Mouse (Mus musculus): ENCODE measurements at regions not wholly inside any gene's neighbourhood (a gene's known extent, or its start where the extent isn't known, plus 50 kb on each side); places are given as distances from the start of the nearest gene placed in this dataset.
"Not testable (repeated sequence)": the region's sequence is repeated elsewhere in the genome, so short reads cannot be mapped to it uniquely, and the experiment has no call there.

DNA sequence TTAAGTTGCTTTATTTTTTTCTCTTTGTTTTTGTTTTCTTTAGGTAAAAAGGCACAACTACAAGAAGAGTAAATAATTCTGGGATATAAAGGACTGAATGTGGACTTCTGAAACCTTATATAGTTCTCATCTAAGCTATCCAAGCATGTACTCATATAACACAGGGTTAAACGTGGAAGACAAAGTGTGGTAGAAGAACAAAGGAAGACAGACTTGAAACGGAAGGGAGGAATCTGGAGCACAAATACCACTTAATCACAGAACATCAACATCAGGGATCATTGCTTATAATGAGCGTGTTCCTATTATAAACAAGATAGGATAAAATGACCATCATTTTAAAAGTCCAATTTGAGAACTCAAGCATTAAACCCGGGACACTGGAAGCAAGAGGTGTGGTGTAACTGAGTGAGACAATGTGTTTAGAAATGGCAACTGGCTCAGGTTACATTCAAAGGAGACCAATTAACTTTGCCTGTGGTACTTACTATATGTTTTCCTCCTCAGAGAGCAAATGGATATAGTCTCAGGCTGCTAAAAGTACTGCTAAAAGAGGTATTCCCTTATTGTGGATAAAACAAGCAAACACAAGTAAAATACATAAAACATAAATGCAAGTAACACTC lies 96.1 kb upstream of the Hdgfl1 start:
- no peak for DNase-seq

DNA sequence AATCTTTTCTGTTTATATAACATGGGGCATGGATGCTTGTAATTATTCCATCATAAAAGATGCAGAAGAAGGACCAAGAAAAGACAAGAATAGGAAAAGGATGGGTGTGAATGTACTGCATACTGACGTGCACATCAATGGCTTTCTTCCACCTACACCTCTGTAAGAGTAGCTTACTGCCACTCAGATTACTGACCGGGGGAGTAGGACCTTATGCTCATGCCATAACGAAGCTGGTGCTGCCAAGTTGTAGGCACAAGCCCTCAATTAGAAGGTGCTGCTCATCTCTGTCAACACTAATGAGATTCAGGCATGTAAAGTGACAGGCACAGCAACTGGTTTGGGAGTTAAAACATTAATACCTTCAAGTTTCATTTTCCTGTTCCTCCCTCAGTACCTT lies 97.8 kb upstream of the Hdgfl1 start:
- no peak for DNase-seq

DNA sequence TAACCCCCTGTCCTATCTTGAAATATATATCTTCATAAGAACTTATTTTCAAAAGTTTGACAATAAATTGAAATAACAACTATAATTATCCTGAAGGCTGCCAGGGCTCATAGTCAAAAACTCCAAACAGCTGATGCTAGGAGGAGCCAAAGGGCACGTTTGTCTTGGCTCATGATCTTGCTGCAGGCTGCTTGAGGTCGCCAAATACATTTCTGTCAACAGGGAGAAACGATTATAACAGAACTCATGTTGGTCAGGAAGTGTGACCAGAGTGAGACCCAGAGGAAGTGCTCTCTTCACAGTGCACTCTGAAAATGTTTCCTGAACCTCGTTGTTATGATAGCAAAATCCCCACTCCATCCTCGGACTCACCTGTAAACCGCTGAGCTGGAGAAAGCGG lies 140.9 kb upstream of the Prl start:
- DNase-seq, result peak; percentile 13 to 23

DNA sequence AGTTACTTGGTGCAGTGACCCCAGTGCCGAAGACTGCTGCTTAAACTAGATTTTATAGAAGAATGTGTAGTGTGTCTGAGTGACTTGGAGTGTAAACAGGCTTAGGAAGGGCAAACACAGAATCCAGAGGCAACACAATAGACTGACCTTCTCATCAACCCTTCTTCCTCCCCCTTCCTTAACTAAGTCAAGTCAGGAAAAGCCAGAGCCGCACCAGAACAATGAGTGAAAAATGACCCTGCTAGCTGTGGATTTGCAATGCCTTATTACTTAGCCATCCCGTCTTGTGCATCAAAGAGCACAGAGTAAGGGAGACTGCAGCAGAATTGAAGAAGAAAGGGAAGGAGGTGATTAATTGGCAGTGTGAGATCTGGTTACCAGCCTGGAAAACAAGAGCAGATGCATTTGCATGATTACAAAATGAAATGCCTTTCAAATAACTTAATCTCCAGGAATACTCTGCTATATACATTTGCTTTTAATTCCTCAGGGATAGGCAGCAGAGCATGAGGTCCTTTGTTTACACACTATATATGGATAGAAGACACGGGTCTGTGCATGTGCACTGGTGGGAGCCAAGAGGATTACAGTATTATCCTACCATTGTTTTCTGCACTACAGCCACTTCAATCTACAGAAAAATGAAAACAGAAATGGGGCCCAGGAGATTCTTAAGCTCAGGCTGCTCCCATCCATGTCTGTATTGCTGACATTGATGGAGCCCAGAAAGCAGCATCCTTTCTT lies 124.5 kb upstream of the Prl start:
- no peak for DNase-seq

DNA sequence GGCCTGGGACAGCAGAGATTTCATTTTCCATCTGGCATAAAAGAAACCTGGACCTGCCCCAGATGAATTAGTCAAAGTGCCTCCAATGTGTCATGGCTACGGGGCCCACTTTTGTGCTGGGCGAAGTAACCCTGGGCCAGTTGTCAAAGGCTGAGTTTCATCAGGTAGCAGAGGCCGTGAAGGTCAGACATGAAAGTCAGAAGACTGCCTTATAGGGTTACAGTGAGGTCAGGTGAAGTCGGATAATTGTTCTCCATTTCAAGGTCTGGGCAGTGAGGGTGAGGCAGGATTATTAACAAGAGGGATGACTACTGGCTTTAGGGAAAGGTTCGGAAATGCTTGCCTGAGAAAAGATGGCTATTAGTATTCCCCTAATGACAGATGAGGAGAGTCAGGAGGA lies 123.5 kb upstream of the Prl start:
- DNase-seq, result peak in 1 of 2 experiments; percentile 0

DNA sequence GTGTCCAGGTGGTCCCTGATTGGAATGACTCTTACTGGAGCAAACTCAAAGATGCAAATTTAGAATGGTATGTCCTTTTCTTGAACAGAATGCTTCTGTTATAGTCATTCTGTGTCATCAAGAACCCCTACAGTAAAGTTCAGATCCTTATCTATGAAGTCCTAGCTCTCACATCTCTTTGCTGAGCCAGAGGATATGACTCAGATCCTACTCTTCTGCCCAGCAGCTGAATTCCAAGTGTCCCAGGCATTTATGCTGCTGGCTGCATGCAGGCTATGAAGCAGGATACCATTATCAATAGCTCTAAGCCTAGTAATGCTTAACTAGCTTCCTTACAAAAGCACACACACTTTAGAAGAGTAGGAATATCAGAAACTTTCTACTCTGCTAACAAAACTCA lies 116.9 kb upstream of the Prl start:
- peak in 1 of 2 experiments; percentile 9 for DNase-seq

DNA sequence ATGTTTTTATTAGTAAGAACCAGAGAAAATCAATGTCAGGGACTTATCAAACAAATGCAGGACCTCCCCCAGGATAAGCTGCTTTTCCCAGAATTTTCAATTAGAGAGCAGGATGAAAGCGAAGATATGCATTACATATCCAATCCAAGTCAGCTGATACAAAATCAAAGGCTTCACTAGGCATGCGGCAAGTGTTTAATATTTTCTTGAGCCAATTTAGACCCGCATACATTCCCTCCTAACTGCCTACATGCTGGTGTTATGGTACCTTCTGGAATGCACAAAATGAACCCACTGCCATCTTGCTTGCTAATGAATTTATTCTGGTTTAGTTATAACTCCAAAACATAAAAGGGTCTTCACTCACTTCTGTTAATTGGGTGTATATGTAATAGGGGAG lies 112.9 kb upstream of the Prl start:
- DNase-seq, result no peak

DNA sequence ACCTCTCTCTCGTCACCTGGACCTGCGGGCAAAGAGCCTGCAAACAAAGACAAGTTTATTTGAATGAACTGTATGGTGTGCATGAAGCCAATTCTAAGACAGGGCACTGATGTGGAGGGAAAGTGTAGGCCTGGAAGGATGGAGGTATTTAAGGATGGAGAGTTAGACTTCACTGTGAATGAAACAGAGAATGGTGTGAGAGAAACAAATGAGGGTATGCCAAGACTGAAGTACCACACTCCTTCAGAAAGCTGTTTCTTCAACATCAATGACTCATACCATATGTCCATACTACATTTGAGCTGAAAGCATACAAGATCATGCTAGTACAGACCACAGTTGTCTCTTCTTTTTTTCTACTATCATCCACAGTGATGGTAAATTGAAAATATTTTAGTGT lies 105.9 kb upstream of the Prl start:
- no peak for DNase-seq

DNA sequence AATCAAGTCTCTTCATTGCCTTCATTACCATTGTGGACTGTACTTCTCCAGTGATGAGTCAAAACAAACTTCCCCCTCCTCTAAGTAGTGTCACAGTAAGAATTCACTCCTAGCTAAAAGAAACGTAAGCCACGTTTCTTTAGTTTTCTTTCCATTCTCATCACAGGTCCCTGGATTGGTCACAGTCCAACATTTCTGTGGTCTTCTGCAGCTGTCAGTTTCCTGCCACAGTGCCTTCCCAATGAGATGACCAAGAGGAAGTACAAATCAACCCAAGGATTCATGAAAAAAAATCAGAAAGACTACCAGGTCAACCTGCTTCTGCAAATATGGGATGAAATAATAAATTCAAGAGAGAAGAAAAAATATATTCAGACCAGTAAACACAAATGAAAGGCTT lies 103.5 kb upstream of the Prl start:
- DNase-seq, result no peak

DNA sequence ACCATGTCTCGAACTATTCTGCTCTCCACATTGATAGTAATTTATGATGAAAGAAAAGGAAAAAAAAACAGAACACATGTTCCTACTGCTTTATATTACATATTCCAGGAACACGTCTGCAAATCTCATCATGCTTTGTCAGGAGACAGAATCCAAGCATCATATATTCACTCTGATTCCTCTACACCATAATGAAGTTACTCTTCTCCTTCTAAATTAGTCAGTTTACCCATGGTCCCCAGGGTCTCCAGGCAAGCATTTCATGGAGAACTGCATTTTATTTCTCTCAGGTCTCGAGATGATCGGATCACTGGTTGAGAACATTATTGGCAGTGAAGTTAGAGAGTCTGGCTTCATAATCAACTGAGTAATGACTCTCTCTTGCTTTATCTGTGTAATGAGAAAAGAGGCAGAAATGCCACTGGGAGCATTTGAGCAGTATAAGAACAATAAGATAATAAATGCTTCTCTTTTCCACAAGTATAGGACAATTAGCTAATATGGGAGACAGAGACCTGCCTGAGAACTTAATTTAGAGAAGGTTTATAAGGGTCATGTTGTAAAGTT lies 97.8 kb upstream of the Prl start:
- no peak for DNase-seq

DNA sequence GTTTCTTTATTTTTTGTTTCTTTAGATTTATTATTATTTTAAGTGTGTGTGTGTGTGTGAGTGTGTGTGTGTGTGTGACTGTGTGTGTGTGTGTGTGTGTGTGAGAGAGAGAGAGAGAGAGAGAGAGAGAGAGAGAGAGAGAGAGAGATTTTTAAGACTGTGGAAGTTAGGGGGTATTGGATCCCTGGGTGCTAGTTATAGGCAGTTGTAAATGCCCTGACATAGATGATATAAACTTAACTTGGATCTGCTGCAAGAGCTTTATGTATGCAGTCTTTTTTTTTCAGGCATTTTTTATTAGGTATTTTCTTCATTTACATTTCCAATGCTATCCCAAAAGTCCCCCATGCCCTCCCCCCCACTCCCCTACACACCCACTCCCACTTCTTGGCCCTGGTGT lies 96.8 kb upstream of the Prl start:
- not testable (repeated sequence) for DNase-seq

DNA sequence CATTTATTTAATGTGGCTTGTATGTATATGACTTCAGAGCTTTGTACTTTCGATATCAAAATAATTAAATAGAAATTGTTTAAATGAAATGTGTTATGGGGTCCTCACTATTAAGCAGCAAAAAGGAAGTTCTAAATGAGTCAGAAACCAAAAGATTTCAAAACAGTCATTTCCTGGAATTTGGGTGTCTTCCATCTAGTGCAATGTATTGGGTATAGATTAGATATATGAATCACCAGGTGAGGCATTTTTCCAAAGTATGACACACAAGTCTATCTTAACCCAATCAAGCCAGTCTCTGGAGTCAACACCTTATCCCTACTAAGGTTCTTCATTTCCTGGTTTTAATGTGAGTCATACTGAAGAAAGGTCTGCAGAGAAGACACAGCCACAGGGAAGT lies 81.3 kb upstream of the Prl start:
- no peak for DNase-seq

DNA sequence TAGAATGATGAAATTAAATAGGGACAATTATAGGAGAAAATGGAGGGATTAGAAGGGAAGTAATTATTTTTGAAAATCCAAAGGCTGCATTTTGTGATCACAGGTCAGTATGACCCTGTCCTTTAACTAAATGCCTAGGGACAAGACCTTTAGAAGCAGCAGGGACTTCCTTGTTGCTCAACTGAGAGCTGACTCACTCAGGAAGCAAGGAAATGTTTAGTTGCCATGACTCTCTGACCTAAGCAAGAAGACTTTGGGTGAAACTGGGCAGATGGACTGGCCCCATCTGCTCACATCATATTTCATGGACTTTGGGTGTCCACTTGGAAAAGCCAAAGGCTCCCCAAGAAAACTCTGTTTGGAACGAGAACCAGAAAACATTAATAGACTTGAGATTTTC lies 76.9 kb upstream of the Prl start:
- DNase-seq, result no peak

Data from adrenal gland, postnatal 36 days (tissue).